In the genomic region with DNA sequence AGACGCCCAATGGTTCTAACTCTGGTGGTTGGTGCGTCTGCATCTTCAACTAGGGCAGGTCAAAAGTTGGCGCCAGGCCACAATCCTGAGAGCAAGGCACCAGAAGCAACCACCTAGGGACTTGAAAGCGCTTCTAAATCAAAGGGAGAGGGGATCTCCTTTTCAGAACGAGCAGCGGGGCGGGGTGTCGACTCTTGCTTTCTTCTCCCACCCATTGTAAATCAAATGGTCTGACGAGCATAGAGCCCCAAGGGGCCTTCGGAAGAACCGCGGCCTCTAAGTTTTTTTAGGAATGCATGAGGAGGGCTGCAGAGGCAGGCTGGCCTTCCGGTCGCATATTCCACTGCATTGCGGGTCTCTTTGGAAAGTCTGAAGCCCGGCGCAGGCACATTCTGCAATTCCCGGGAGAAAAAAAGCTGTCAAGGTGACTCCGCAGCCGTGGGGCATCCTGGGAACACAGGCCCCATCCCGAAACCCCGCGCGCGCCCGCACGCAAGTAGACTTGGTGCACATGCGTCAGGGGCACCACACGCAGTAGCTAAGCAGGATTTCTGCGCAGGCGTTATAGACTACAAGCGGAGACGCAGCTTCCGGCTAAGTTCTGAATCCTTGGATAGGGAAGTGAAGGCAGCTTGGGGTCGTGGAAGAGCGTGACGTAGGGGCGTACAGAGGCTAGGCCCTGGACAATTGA, we compare ENCODE assay signal across 8 mouse cellular contexts. TPM values are rescaled to one million over a fixed set of nuclear protein-coding genes. Genes with fewer than 3 reads are reported as not detected.
DNase-seq lines count a peak whose midpoint lies in the region; ATAC-seq lines count a peak whose summit lies in the region.

No protein-coding gene starts in this region.

- H3K9me3 ChIP-seq in intestine, embryonic 15.5 days, result no peaks in the 10 kb centered on the region

- no peaks in the 10 kb centered on the region for H3K36me3 ChIP-seq in intestine, embryonic 15.5 days

- peak; percentile 82 for ATAC-seq in intestine, embryonic 15.5 days
- ATAC-seq in megakaryocyte progenitor cell, adult 5-6 weeks (replicated peaks; ENCODE audit: poor library complexity), result peak; percentile 88

- no peaks in the 10 kb centered on the region; the same call in 1 of the 2 replicates for H3K4me1 ChIP-seq in intestine, embryonic 15.5 days (replicated peaks)

- H3K4me2 ChIP-seq in intestine, embryonic 15.5 days (replicated peaks), result peak overlapping the region; percentile 81

- peak; percentile 93 for DNase-seq in adrenal gland, postnatal 10 days
- DNase-seq in embryo, embryonic 11 days, result peak; percentile 95
- peak; percentile 61 to 79 for DNase-seq in gastrocnemius, postnatal 4 days (ENCODE audit: low spot score in 2 of 2)
- peak; percentile 94 for DNase-seq in left cerebral cortex, postnatal 14 days (ENCODE audit: low spot score in 2 of 2)
- peak; percentile 94 for DNase-seq in right cerebral cortex, postnatal 25 days
- peak; percentile 76 for DNase-seq in yolk sac, embryonic 10.5 days (ENCODE audit: low spot score)

- 2% methylated on average over 38 of the region's 38 CpGs for WGBS in intestine, embryonic 15.5 days

- intact Hi-C loops in left cerebral cortex, postnatal 14 days (cut with DNase I), result loop anchor here (2.0 to 5.0 kb wide), 2 partner anchors 55 to 101 kb away; no protein-coding TSS in a partner anchor

- peak overlapping the region; percentile 81 for H3K27ac ChIP-seq in intestine, embryonic 15.5 days

- peak overlapping the region; percentile 45 for H3K9ac ChIP-seq in intestine, embryonic 15.5 days

- no peaks in the 10 kb centered on the region for H3K27me3 ChIP-seq in intestine, embryonic 15.5 days (replicated peaks)

- H3K4me3 ChIP-seq in intestine, embryonic 15.5 days (replicated peaks), result peak overlapping the region; percentile 38

RNA-seq across cellular contexts. Expression of gene Sdcbp2, which starts 3.4 kb away (rescaled TPM):
- total RNA-seq in adrenal gland, postnatal 10 days (2021), result 1 to 10 TPM; 2.2 to 2.3 TPM
- 1 to 10 TPM; 1.5 to 1.8 TPM for total RNA-seq in gastrocnemius, postnatal 4 days (2021)
- polyA plus RNA-seq in intestine, embryonic 15.5 days (2015; fragmentation: Nextera tagmentation; extraction: Ambion mirVana), result 15.7 and 15.9 TPM in 2 replicates
- 1 to 10 TPM; 1.2 to 1.6 TPM for total RNA-seq in left cerebral cortex, postnatal 14 days (2021)
- total RNA-seq in megakaryocyte progenitor cell, adult 5-6 weeks (2015), result 0.10 and 0.22 TPM in 2 replicates
- total RNA-seq in megakaryocyte progenitor cell, adult 5-6 weeks (2017), result not detected in 2 replicates

RNA-seq across cellular contexts. Expression of gene Fkbp1a, which starts 33.6 kb away (rescaled TPM):
- 100 to 1,000 TPM; 265 to 283 TPM for total RNA-seq in adrenal gland, postnatal 10 days (2021)
- 100 to 1,000 TPM; 292 to 323 TPM for total RNA-seq in gastrocnemius, postnatal 4 days (2021)
- polyA plus RNA-seq in intestine, embryonic 15.5 days (2015; fragmentation: Nextera tagmentation; extraction: Ambion mirVana), result 589 and 626 TPM in 2 replicates
- total RNA-seq in left cerebral cortex, postnatal 14 days (2021), result 100 to 1,000 TPM; 619 to 633 TPM
- total RNA-seq in megakaryocyte progenitor cell, adult 5-6 weeks (2015), result 152 and 153 TPM in 2 replicates
- 23.9 and 24.4 TPM in 2 replicates for total RNA-seq in megakaryocyte progenitor cell, adult 5-6 weeks (2017)

RNA-seq across cellular contexts. Expression of gene Snph, which starts 56.5 kb away (rescaled TPM):
- 1 to 10 TPM; 6.2 to 9.1 TPM for total RNA-seq in adrenal gland, postnatal 10 days (2021)
- 1 to 10 TPM; 3.2 to 3.7 TPM for total RNA-seq in gastrocnemius, postnatal 4 days (2021)
- polyA plus RNA-seq in intestine, embryonic 15.5 days (2015; fragmentation: Nextera tagmentation; extraction: Ambion mirVana), result 2.0 TPM in 2 replicates
- 100 to 1,000 TPM; 230 to 236 TPM for total RNA-seq in left cerebral cortex, postnatal 14 days (2021)
- not detected in 2 replicates for total RNA-seq in megakaryocyte progenitor cell, adult 5-6 weeks (2015)
- not detected in 2 replicates for total RNA-seq in megakaryocyte progenitor cell, adult 5-6 weeks (2017)

Comparison
In these comparisons a context has a peak if more than half of its experiments do, and no peak if none do; other contexts are left out.
1. Peak in every context shown above with its lines: DNase-seq, ATAC-seq, H3K4me3 ChIP-seq and H3K27ac ChIP-seq.
2. RNA of gene Snph, which starts 56.5 kb away (total RNA-seq): 230 to 236 TPM in left cerebral cortex, postnatal 14 days; 6.2 to 9.1 TPM in adrenal gland, postnatal 10 days, 3.2 to 3.7 TPM in gastrocnemius, postnatal 4 days and not detected in megakaryocyte progenitor cell, adult 5-6 weeks; every median in the first group is over 10 times any median in the second.